Mouse (Mus musculus) MEL (cell line): Measurements from ENCODE around the gene Sctr.

Experiments used
- CTCF ChIP-seq, 3 experiments: IDR thresholded peaks in 2 of 3; conservative IDR thresholded peaks in 1 of 3; 2 replicates each; pipeline ENCODE4 v1.5.1; 2011 to 2012; ENCODE audit warnings: low read length in 3 of 3, low read depth in 2 of 3, mild to moderate bottlenecking in 2 of 3, improper control_type of control experiment in 1 of 3, inconsistent platforms in 1 of 3, mixed read lengths in 1 of 3, moderate library complexity in 1 of 3; ENCODE audit not compliant: control insufficient read depth in 1 of 3, insufficient read depth in 1 of 3, poor library complexity in 1 of 3, severe bottlenecking in 1 of 3
- EP300 ChIP-seq, 2 experiments: IDR thresholded peaks; 2 replicates each; pipeline ENCODE4 v1.6.1; 2011; ENCODE audit warnings: improper control_type of control experiment in 2 of 2, low read length in 2 of 2, low read depth in 1 of 2, mild to moderate bottlenecking in 1 of 2
- GABPA ChIP-seq: IDR thresholded peaks from 2 replicates; pipeline ENCODE4 v1.6.1; 2012; ENCODE audit warnings: low read depth, mild to moderate bottlenecking, inconsistent platforms, low read length, improper control_type of control experiment, moderate library complexity
- MYC ChIP-seq: IDR thresholded peaks from 2 replicates; pipeline ENCODE4 v1.6.1; 2011; ENCODE audit warnings: low read depth, mild to moderate bottlenecking, low read length, improper control_type of control experiment, moderate library complexity
- NRF1 ChIP-seq: IDR thresholded peaks from 2 replicates; pipeline ENCODE4 v1.6.1; 2014; ENCODE audit warnings: low read depth, mild to moderate bottlenecking, inconsistent platforms, low read length, improper control_type of control experiment, moderate library complexity; ENCODE audit not compliant: poor library complexity, insufficient read depth, severe bottlenecking
- POLR2A ChIP-seq, 2 experiments: IDR thresholded peaks; 2 replicates each; pipeline ENCODE4 v1.6.1; 2011 to 2012; ENCODE audit warnings: low read length in 2 of 2, mild to moderate bottlenecking in 2 of 2, control low read depth in 1 of 2, improper control_type of control experiment in 1 of 2, low read depth in 1 of 2, moderate library complexity in 1 of 2; ENCODE audit not compliant: control insufficient read depth in 1 of 2, insufficient read depth in 1 of 2, poor library complexity in 1 of 2

DNA sequence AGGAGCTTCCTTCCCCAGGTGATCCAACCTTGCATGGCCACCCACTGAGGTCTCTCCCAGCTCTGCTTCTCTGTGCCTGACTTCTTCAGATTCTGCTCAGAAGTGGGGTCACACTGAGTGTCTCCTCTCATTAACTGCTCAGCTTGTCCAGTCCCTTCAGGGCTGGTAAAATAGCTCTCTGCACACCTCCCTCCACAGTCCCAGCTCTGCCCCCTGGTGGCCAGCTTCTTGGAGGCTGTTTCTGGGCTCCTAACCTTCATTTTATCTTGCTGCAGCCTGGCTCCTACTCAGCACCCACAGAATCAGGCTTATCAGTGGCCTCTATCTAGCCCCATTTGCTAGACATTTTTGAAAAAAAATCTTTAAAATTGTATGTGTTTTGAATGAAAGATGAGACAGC lies 6.4 kb downstream of the Sctr start:
- TF ChIP-seq GABPA: no peak
- TF ChIP-seq MYC: no peak
- TF ChIP-seq POLR2A (IDR thresholded peaks at IDR 0.05; ENCODE audit: control insufficient read depth in 1 of 2, insufficient read depth in 1 of 2, low read depth in 1 of 2, low read length in 2 of 2, poor library complexity in 1 of 2): no peak
- TF ChIP-seq EP300 (IDR thresholded peaks at IDR 0.05; ENCODE audit: low read depth in 1 of 2, low read length in 2 of 2): no peak
- TF ChIP-seq NRF1: no peak
- peak; percentile 65 to 88 (median 79) for TF ChIP-seq CTCF (IDR thresholded peaks at IDR 0.05 in 2 of 3, conservative IDR thresholded peaks at IDR 0.05 in 1 of 3; ENCODE audit: control insufficient read depth in 1 of 3, insufficient read depth in 1 of 3, low read depth in 2 of 3, low read length in 3 of 3, poor library complexity in 1 of 3, severe bottlenecking in 1 of 3)
